Mouse (Mus musculus) Patski (cell line): ENCODE data around the gene Fkbp1a. TPM values are rescaled to one million over a fixed set of nuclear protein-coding genes. Genes with fewer than 3 reads are reported as not detected.

ENCODE experiments used
- ATAC-seq: fragments of 100-300 bp; one replicate; pipeline ENCODE4 v1.8.0; 2021
- CTCF ChIA-PET: fragments of 350-600 bp; sonication (Branson Sonifier 250); formaldehyde crosslinking; loops from one replicate; lab custom pipeline; 2022; ENCODE audit warnings: inconsistent platforms; lab: Charles Lee
- POLR2A ChIA-PET: fragments of 350-600 bp; sonication (Branson Sonifier 250); formaldehyde crosslinking; loops from one replicate; lab custom pipeline; 2022; ENCODE audit warnings: antibody characterized with exemption, inconsistent platforms; lab: Charles Lee
- DNase-seq: peaks from one replicate; pipeline ENCODE4 v3.0.0-alpha.2; 2011; ENCODE audit warnings: low read depth, low spot score
- H3K27me3 ChIP-seq: fragments of 371-371 bp; one replicate; pipeline ENCODE4 v1.5.1; 2021
- CTCF ChIP-seq: fragments of 100-300 bp; IDR thresholded peaks from one replicate; pipeline ENCODE4 v1.5.1; 2021
- in situ Hi-C: fragments of 300-500 bp; cut with MboI; formaldehyde crosslinking; loops from 3 replicates; pipeline ENCODE4 v1.11.1; 2018; ENCODE audit warnings: low pct_unique_long_range_greater_than_20kb, mixed read lengths
- polyA plus RNA-seq: library from polyadenylated mRNA; unstranded; gene quantifications from one replicate; pipeline ENCODE4 v1.2.3, GENCODE M21; 2021

Gene Fkbp1a
- polyA plus RNA-seq: 230 TPM

DNA sequence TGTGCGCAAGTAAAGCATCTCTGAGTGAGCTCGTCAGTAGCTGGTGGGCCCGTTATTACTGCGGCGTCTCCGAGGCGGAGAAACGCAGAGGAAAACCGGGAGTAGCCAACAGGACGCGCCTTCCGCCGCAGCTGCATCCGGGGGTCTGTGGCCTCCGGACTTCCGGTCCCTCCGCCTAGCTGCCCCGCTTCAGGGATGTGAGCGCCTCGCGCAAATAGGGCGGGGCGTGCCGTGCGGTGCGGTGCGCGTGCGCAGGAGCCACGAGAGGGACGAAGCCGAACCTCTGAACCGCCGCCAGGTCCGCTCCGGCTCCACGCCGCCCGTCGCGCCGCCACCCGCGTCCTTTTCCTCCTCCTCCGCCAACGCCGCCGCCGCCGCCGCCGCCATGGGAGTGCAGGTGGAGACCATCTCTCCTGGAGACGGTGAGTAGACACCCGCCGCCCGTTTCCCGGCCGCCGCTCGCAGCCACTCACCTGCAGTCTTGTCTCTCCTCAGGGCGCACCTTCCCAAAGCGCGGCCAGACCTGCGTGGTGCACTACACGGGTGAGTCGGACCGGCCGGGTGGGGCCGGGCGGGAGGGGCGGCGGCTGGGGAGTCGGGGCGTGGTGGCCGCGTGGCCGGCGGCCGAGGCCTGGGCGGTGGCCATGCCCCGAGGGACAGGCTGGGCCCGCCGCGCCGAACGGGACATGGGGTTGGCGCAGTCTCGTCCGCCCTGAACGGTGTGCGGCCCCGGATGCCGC is at the start of gene Fkbp1a:
TSS of gene Fkbp1a (plus strand) at position 161 of the 740 bp plus-strand sequence.
- peak; percentile 46 for DNase-seq
- H3K27me3 ChIP-seq: no peaks in the 10 kb centered on the region
- ChIA-PET POLR2A (interaction anchor here (1.2 kb wide), 1 partner anchor 11 kb away, joined by 5 read pairs; no protein-coding TSS in a partner anchor), CTCF (no interaction called here)
- ATAC-seq: peak; percentile 90
- no peak for TF ChIP-seq CTCF
- in situ Hi-C loops: loop anchor here (5.0 kb wide), 1 partner anchor 45 kb away; no protein-coding TSS in a partner anchor

DNA sequence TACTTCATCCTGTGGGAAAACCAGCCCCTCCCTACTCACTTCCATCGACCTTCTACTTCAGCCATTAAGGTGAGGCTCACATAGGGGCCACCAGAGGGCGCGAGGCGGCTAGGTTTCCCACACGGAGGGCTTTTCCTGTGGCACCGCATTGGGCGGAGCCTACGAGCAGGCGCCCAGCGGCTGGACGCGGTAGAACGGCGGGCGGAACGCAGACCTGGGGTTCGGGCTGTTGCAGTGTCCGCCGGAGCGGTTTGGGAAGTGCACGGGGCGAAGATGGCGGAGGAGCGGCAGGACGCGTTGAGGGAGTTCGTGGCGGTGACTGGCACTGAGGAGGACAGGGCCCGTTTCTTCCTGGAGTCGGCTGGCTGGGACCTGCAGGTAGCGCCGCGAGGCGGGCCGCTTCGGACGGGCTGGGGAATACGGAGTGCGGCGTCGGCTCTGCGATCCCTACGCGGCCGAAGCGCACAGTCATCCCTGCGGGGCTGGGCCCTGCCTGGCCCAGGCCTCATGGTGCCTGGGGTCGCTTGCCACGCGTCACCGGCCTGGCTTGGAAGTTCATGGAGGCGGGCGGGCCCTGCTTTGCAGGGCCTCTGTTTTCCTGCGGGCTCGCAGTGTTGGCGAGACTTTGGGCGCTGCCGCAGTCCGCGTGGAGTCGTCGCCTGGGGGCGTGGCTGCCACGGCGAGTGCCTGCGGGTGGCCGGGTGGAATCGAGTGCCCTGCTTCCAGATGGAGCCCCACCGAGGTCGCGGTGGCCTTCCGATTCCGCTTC is 48.1 kb upstream of the Fkbp1a start, which contains the start of gene Nsfl1c:
TSS of gene Nsfl1c (plus strand) at position 148 of the 769 bp plus-strand sequence.
- DNase-seq (peak; percentile 58), ATAC-seq (peak; percentile 99)
- CTCF ChIA-PET: no interaction called here
- peaks cover 1% of the 10 kb centered on the region for H3K27me3 ChIP-seq
- POLR2A ChIA-PET: no interaction called here
- TF ChIP-seq CTCF: peak; percentile 99
- in situ Hi-C loops: no loop called here

DNA sequence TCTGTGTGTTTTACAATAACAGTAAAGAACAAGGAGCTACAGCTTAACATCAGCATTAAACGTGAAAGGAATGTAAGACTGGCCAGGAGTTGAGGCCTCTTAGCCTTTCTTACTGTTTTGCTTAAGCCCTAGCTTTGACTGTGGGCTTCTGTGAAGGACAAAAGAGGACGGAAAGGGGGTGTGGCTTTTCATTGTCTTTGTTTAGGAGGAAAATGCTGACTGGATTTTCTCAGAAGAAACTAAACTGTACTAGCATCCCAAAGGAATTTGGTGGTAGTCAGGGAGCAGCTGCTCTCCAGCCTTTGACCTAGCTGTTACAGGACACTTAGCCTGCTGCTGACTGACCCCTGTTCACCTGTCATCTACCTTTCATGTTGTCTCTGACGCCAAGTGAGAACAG is 43.9 kb upstream of the Fkbp1a start:
- ChIA-PET POLR2A (no interaction called here), CTCF (interaction anchor here (1.2 to 1.6 kb wide), 3 partner anchors 15 to 47 kb away, joined by 3 to 4 read pairs (median 3); no protein-coding TSS in a partner anchor)
- TF ChIP-seq CTCF: no peak
- in situ Hi-C loops: loop anchor here (5.0 kb wide), 2 partner anchors 44 to 184 kb away; partner anchors contain the start of gene Fkbp1a
- no peak for DNase-seq
- H3K27me3 ChIP-seq: no peaks in the 10 kb centered on the region
- ATAC-seq: no peak

DNA sequence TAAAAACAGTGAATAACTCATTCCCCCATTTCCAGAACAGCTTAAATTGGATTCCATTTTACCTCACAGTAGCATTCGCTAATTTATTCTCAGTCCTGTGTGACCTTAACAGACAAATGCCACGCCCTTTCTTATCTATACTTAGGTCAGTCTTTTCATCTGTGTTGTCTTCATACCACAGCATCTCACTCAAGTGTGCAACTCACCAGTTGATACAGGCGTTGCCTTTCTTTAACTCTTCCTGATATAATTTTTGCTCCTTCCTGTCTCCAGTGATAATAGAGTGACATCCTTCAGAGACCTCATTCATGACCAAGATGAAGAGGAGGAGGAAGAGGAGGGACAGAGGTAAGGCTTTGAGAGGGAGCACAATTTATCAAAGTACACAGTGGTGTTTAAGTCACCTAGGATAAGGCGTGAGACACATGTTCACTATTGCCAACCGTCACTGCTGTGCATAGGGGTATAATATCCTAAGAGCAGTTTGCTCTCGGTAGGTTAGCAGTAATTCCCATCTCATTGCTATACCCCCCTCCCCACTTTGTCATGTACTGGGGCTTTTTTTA is 41.8 kb upstream of the Fkbp1a start:
- CTCF ChIA-PET: no interaction called here
- no peak for ATAC-seq
- TF ChIP-seq CTCF: no peak
- DNase-seq: no peak
- in situ Hi-C loops: loop anchor here (25.0 kb wide), 1 partner anchor 713 kb away; the partner anchor contains the start of gene Pygb
- H3K27me3 ChIP-seq: no peaks in the 10 kb centered on the region
- POLR2A ChIA-PET: interaction anchor here (0.7 kb wide), 1 partner anchor 78 kb away, joined by 4 read pairs; no protein-coding TSS in a partner anchor

DNA sequence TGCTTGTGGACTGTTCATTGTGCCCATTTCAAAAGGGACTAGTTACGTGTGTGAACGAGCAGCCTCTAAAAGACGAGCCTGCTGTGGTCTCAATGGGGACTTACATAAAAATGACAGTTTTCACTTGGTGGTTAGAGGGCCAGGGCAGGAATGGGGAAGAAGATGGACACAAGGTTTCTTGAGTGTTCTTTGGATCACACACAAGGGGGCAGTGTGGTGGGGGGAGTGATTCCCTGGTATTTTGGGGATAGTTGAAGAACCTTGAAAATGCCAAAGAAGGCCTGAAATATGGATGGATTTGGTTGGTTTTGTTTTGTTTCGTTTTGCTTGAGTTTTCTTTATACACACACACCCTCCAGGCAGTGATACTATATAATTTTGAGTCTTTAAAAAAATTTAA is 38.1 kb upstream of the Fkbp1a start:
- in situ Hi-C loops: loop anchor here (25.0 kb wide), 1 partner anchor 717 kb away; the partner anchor contains the start of gene Pygb
- TF ChIP-seq CTCF: no peak
- ChIA-PET POLR2A (no interaction called here), CTCF (no interaction called here)
- H3K27me3 ChIP-seq: no peaks in the 10 kb centered on the region
- DNase-seq: no peak
- ATAC-seq: no peak

DNA sequence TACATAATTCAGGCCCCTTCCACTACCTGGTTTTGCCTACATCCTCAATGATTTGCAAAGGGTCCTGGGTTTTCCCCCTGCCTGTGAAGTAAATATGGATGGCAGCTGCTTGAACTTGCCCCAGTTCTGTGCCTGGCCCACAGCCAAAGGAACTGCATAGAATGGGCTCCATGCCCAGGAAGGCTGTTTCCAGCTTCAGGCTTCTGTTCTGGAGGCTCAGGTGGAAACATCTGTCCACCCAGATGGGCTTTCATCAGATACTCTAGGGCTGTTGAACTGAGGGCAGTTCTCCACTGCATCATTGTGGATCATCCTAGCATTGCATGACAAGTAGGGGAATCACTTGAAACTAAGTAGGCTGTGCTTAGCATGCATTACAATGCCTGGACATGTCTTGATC is 30.1 kb upstream of the Fkbp1a start:
- ChIA-PET CTCF (interaction anchor here (1.2 to 2.6 kb wide), 3 partner anchors 9 to 19 kb away, joined by 3 to 10 read pairs (median 9); no protein-coding TSS in a partner anchor), POLR2A (no interaction called here)
- in situ Hi-C loops: loop anchor here (25.0 kb wide), 1 partner anchor 725 kb away; the partner anchor contains the start of gene Pygb
- DNase-seq (no peak), ATAC-seq (no peak)
- TF ChIP-seq CTCF: no peak
- no peaks in the 10 kb centered on the region for H3K27me3 ChIP-seq

DNA sequence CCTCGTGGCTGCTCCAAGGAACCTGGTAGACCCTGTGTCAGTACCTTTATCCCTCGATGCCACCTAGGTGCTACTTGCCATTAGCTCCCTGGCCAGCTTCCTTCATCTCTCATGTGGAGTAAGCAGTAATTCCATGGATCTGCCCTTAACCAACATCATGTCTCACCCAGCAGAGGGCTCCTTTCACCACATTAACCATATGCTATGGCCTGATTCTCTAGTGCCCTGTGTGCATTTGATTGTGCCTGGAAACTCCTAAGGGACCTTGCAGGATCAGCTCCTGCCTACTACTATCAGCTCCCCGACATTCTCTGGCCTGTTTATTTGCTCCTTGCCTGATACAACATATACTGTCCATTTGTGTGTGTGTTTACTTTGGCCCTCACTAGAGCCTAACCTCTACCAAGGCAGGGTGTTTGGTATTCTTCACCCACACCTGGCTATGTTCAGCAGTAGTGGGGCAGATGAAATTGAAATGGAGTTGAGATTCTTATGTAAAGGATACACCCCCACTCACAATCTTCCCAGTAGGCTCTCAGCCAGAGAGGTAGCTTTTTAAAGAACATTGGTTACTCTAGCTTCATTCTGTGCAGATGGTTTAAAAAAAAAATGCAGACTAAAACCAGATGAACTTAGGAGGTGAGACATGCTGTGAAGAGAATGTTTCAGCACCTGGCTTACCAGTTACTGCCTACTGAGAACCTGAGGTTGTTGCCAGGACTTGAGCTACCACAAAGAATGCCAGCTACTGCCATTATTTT is 28.6 kb upstream of the Fkbp1a start:
- ChIA-PET CTCF (interaction anchor here (0.8 to 2.6 kb wide), 5 partner anchors 9 to 72 kb away, joined by 3 to 10 read pairs (median 3); no protein-coding TSS in a partner anchor), POLR2A (interaction anchor here (0.8 kb wide), 1 partner anchor 11 kb away, joined by 3 read pairs; no protein-coding TSS in a partner anchor)
- ATAC-seq: no peak
- TF ChIP-seq CTCF: peak; percentile 18
- no peak for DNase-seq
- no peaks in the 10 kb centered on the region for H3K27me3 ChIP-seq
- in situ Hi-C loops: loop anchor here (25.0 kb wide), 1 partner anchor 726 kb away; the partner anchor contains the start of gene Pygb

DNA sequence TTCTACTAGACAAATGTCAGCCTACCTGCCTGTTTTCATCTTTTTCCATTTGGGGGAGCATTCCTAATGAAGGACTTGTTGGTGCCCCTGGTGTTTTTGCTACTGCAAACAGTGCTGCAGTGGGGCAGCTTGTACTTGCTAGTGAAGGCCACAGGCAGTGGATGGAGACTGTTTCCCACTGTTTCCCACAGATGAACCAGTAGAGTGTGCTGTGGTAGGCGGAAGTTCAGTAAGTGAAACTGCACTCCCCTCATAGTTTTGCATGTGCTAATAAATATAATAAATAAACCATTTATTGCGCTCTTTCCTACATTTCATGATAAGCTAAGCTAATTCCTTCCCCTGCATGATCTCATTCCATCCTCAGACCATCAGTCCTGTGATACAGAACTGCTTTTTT is 23.3 kb upstream of the Fkbp1a start:
- no peak for DNase-seq
- ChIA-PET POLR2A (no interaction called here), CTCF (interaction anchor here (1.2 to 1.5 kb wide), 2 partner anchors 21 to 26 kb away, joined by 3 to 4 read pairs; no protein-coding TSS in a partner anchor)
- in situ Hi-C loops: loop anchor here (25.0 kb wide), 1 partner anchor 732 kb away; the partner anchor contains the start of gene Pygb
- TF ChIP-seq CTCF: peak; percentile 18
- ATAC-seq: no peak
- H3K27me3 ChIP-seq: no peaks in the 10 kb centered on the region
